Mouse (Mus musculus): ENCODE results near the gene Il23r.

DNA sequence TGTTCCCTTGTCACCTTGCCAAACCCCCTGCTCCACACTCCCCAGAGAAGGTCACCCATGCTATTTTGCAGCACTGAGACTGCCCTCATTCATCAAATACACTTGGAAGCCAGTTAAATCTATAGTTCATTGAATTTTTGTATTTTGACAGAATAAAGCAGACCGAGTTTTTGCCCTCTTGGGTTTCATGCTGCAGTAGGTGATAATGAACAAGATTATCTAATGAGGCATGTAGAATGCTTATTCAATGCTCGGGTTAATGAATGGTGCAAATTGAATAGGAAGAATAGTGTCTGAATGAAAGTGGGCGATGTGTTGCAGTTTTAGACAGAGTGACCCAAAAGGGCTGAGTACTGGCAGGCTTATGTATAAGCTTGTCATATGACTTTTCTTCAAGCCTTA is 86.4 kb downstream of the Il23r start:
- TF ChIP-seq POLR2A (IDR thresholded peaks at IDR 0.05; ENCODE audit: low read depth, low read length) (no peak), E2F4 (IDR thresholded peaks at IDR 0.05; ENCODE audit: insufficient replicate concordance, low read depth, low read length) (no peak), MAX (IDR thresholded peaks at IDR 0.05; ENCODE audit: low read length) (no peak), USF1 (IDR thresholded peaks at IDR 0.05; ENCODE audit: low read depth, low read length) (no peak), RCOR1 (conservative IDR thresholded peaks at IDR 0.05; ENCODE audit: low read depth, low read length) (no peak), EP300 (IDR thresholded peaks at IDR 0.05; ENCODE audit: low read length) (no peak), CTCF (conservative IDR thresholded peaks at IDR 0.05 in 1 of 2, IDR thresholded peaks at IDR 0.05 in 1 of 2; ENCODE audit: low read depth in 2 of 2, low read length in 2 of 2) (no peak), NELFE (IDR thresholded peaks at IDR 0.05; ENCODE audit: low read depth, low read length) (no peak), KAT2A (IDR thresholded peaks at IDR 0.05; ENCODE audit: insufficient replicate concordance, low read length) (no peak), ZC3H11A (IDR thresholded peaks at IDR 0.05; ENCODE audit: low read depth, low read length) (no peak), TBP (conservative IDR thresholded peaks at IDR 0.05; ENCODE audit: low read depth, low read length) (no peak), NRF1 (IDR thresholded peaks at IDR 0.05; ENCODE audit: low read depth, low read length) (no peak)

Data from CH12.LX (cell line).